Mouse (Mus musculus): ENCODE measurements around the gene Mup16. TPM values are rescaled to one million over a fixed set of nuclear protein-coding genes. Genes with fewer than 3 reads are reported as not detected.
"Not testable (repeated sequence)": the region's sequence is repeated elsewhere in the genome, so short reads cannot be mapped to it uniquely, and the experiment has no call there.

The Mup16 gene
- polyA plus RNA-seq (2015; fragmentation: Nextera tagmentation; extraction: Ambion mirVana), result not detected in 2 replicates

GRCm38 (mm10) chr4:61519431-61519830 is at the start of gene Mup16:
Gene Mup16, minus strand, starts transcription at chr4:61519531.
- not testable (repeated sequence) for H3K4me2 ChIP-seq (replicated peaks; ENCODE audit: low read depth); H3K9ac ChIP-seq (ENCODE audit: low read length); H3K36me3 ChIP-seq (ENCODE audit: control insufficient read depth, insufficient read depth, low read length); H3K4me1 ChIP-seq (replicated peaks; ENCODE audit: control insufficient read depth, insufficient read depth); H3K4me3 ChIP-seq (ENCODE audit: low read depth, low read length); ATAC-seq (ENCODE audit: low FRiP score, low TSS enrichment); H3K9me3 ChIP-seq (ENCODE audit: control insufficient read depth, low read length); H3K27me3 ChIP-seq (ENCODE audit: control insufficient read depth, insufficient read depth, low read length); DNase-seq (ENCODE audit: low spot score); H3K27ac ChIP-seq (replicated peaks)
- 93% methylated on average over 2 of the region's 4 CpGs for WGBS

GRCm38 (mm10) chr4:61555887-61556286 is 36.6 kb upstream of the Mup16 start:
- H3K36me3 ChIP-seq (ENCODE audit: control insufficient read depth, insufficient read depth, low read length); H3K4me1 ChIP-seq (replicated peaks; ENCODE audit: control insufficient read depth, insufficient read depth): not testable (repeated sequence)

More at GRCm38 (mm10) chr4:61555887-61556286, 36.6 kb upstream of the Mup16 start:
- TF ChIP-seq CTCF (IDR thresholded peaks at IDR 0.05; ENCODE audit: low read depth), result peak; percentile 60
- not testable (repeated sequence) for H3K27ac ChIP-seq (replicated peaks); ATAC-seq (ENCODE audit: low FRiP score, low TSS enrichment); H3K9ac ChIP-seq (ENCODE audit: low read length); H3K27me3 ChIP-seq (ENCODE audit: control insufficient read depth, insufficient read depth, low read length); H3K4me3 ChIP-seq (ENCODE audit: low read depth, low read length); H3K4me2 ChIP-seq (replicated peaks; ENCODE audit: low read depth); H3K9me3 ChIP-seq (ENCODE audit: control insufficient read depth, low read length); DNase-seq (ENCODE audit: low spot score)
- WGBS, result 43% methylated on average over 2 of the region's 2 CpGs

Other genes starting within 250 kb of the Mup16 start
- not detected in 2 replicates for gene Mup14, start 215.5 kb downstream of the Mup16 start, polyA plus RNA-seq (2015; fragmentation: Nextera tagmentation; extraction: Ambion mirVana)
- not detected in 2 replicates for gene Mup15, start 79.8 kb downstream of the Mup16 start, polyA plus RNA-seq (2015; fragmentation: Nextera tagmentation; extraction: Ambion mirVana)
- not detected in 2 replicates for gene Mup17, start 76.3 kb upstream of the Mup16 start, polyA plus RNA-seq (2015; fragmentation: Nextera tagmentation; extraction: Ambion mirVana)
- gene Mup18, start 154.6 kb upstream of the Mup16 start, polyA plus RNA-seq (2015; fragmentation: Nextera tagmentation; extraction: Ambion mirVana), result not detected in 2 replicates